Mouse (Mus musculus) hindbrain, postnatal 0 days (tissue): ENCODE measurements around the gene Lrch1. TPM values are rescaled to one million over a fixed set of nuclear protein-coding genes. Genes with fewer than 3 reads are reported as not detected.

ENCODE experiments used
- ATAC-seq: fragments of 200-750 bp; cut with Nextera tagmentation; 2 replicates; pipeline ENCODE4 v1.8.0; 2017; ENCODE audit warnings: mild to moderate bottlenecking, moderate TSS enrichment, moderate library complexity
- DNase-seq: peaks from one replicate; pipeline ENCODE4 v3.0.0-alpha.2; 2015; ENCODE audit warnings: low spot score
- H3K27ac ChIP-seq: fragments of 300-500 bp; sonication (generic); 2 replicates; pipeline ENCODE4 v1.5.1; 2014; ENCODE audit warnings: mild to moderate bottlenecking
- H3K27me3 ChIP-seq: fragments of 300-500 bp; sonication (generic); 2 replicates; pipeline ENCODE4 v1.6.1; 2014; ENCODE audit warnings: low read length, mixed read lengths; ENCODE audit not compliant: insufficient read depth
- H3K36me3 ChIP-seq: fragments of 300-500 bp; sonication (generic); 2 replicates; pipeline ENCODE4 v1.6.1; 2014; ENCODE audit warnings: low read length, mixed read lengths; ENCODE audit not compliant: insufficient read depth
- H3K4me1 ChIP-seq: fragments of 300-500 bp; sonication (generic); 2 replicates; pipeline ENCODE4 v1.6.1; 2014; ENCODE audit warnings: antibody characterized with exemption, low read length, mixed read lengths; ENCODE audit not compliant: insufficient read depth
- H3K4me2 ChIP-seq: fragments of 300-500 bp; sonication (generic); 2 replicates; pipeline ENCODE4 v1.6.1; 2014; ENCODE audit warnings: low read depth, mild to moderate bottlenecking, low read length, moderate library complexity, mixed read lengths
- H3K4me3 ChIP-seq: fragments of 300-500 bp; sonication (generic); 2 replicates; pipeline ENCODE4 v1.5.1; 2014; ENCODE audit warnings: low read length
- H3K9ac ChIP-seq: fragments of 300-500 bp; sonication (generic); replicated peaks from 2 replicates; pipeline ENCODE4 v1.6.1; 2014; ENCODE audit warnings: mild to moderate bottlenecking, low read length, moderate library complexity, mixed read lengths
- H3K9me3 ChIP-seq: fragments of 300-500 bp; sonication (generic); 2 replicates; pipeline ENCODE4 v1.6.1; 2016; ENCODE audit warnings: low read length, mixed read lengths
- CTCF ChIP-seq: IDR thresholded peaks from 2 replicates; pipeline ENCODE4 v1.5.1; 2016; ENCODE audit warnings: antibody characterized with exemption, control low read depth, low read depth
- WGBS: fragments of 180-500 bp; shearing (Covaris S2); extraction: QIAGEN DNeasy Blood & Tissue Kit; methylation state at CpG from one replicate; pipeline ENCODE4 v1.1.7; 2014; 5-methylcytosine and 5-hydroxymethylcytosine counted together
- polyA plus RNA-seq: library from polyadenylated mRNA; unstranded; fragments of >200 nt; fragmentation: Nextera tagmentation; extraction: Ambion mirVana; gene quantifications from 2 replicates; pipeline ENCODE4 v1.2.1, GENCODE M21; 2015
- total RNA-seq: library from RNA; depleted of rRNA; stranded (reverse); fragments of >200 nt; gene quantifications from 2 replicates; pipeline ENCODE4 v1.2.3, GENCODE M21; 2014

Lrch1 gene
- total and polyA plus RNA-seq, 2 experiments from 2014 or later, result 17.3 to 22.3 TPM

- no peaks in the 10 kb centered on the region for H3K9me3 ChIP-seq
- DNase-seq (no peak), ATAC-seq (no peak)
- H3K4me3 ChIP-seq, result no peak overlapping the region
- no peak overlapping the region for H3K27ac ChIP-seq
- H3K4me1 ChIP-seq, result no peaks in the 10 kb centered on the region
- no peak for TF ChIP-seq CTCF
- 83% methylated on average over 14 of the region's 14 CpGs for WGBS
- no peak overlapping the region for H3K4me2 ChIP-seq
- H3K9ac ChIP-seq, result no peak overlapping the region
- H3K27me3 ChIP-seq, result no peaks in the 10 kb centered on the region
- H3K36me3 ChIP-seq, result no peaks in the 10 kb centered on the region
These were observed 13.5 kb downstream of the Lrch1 start for GRCm38 (mm10) chr14:74933960-74934710.

- H3K9me3 ChIP-seq, result no peaks in the 10 kb centered on the region
- no peak overlapping the region for H3K27ac ChIP-seq
- WGBS, result 75% methylated on average over 2 of the region's 2 CpGs
- H3K27me3 ChIP-seq, result no peaks in the 10 kb centered on the region
- ATAC-seq (no peak), DNase-seq (no peak)
- no peak overlapping the region for H3K4me3 ChIP-seq
- no peak for TF ChIP-seq CTCF
- H3K9ac ChIP-seq, result no peak overlapping the region
- H3K4me2 ChIP-seq, result no peak overlapping the region
- peaks cover 10% of the 10 kb centered on the region; the same call in 1 of the 2 replicates for H3K4me1 ChIP-seq
- no peaks in the 10 kb centered on the region for H3K36me3 ChIP-seq
These were observed 17.9 kb downstream of the Lrch1 start for GRCm38 (mm10) chr14:74929739-74930138.

- Histone ChIP-seq H3K27me3 (no peaks in the 10 kb centered on the region), H3K9ac (no peak overlapping the region), H3K4me2 (no peak overlapping the region), H3K9me3 (no peaks in the 10 kb centered on the region), H3K4me3 (no peak overlapping the region), H3K27ac (no peak overlapping the region), H3K4me1 (peaks cover 10% of the 10 kb centered on the region; the same call in 1 of the 2 replicates), H3K36me3 (no peaks in the 10 kb centered on the region)
- no peak for TF ChIP-seq CTCF
- 91% methylated on average over 8 of the region's 8 CpGs for WGBS
- no peak for DNase-seq
- ATAC-seq, result no peak
These were observed 18.8 kb downstream of the Lrch1 start for GRCm38 (mm10) chr14:74928809-74929432.

- no peaks in the 10 kb centered on the region for H3K27me3 ChIP-seq
- ATAC-seq, result peak; percentile 57
- no peak overlapping the region for H3K27ac ChIP-seq
- no peak for DNase-seq
- H3K36me3 ChIP-seq, result no peaks in the 10 kb centered on the region
- no peak overlapping the region for H3K9ac ChIP-seq
- H3K4me2 ChIP-seq, result no peak overlapping the region
- peaks cover 10% of the 10 kb centered on the region; the same call in 1 of the 2 replicates for H3K4me1 ChIP-seq
- TF ChIP-seq CTCF, result no peak
- no peaks in the 10 kb centered on the region for H3K9me3 ChIP-seq
- WGBS, result 53% methylated on average over 11 of the region's 11 CpGs
- no peak overlapping the region for H3K4me3 ChIP-seq
These were observed 20.6 kb downstream of the Lrch1 start for GRCm38 (mm10) chr14:74926899-74927571.

GRCm38 (mm10) chr14:74925951-74926517, 21.6 kb downstream of the Lrch1 start:
- peak; percentile 36 for DNase-seq
- Histone ChIP-seq H3K9me3 (no peaks in the 10 kb centered on the region), H3K27me3 (no peaks in the 10 kb centered on the region), H3K9ac (no peak overlapping the region), H3K4me1 (peaks cover 10% of the 10 kb centered on the region; the same call in 1 of the 2 replicates), H3K27ac (peak overlapping the region; percentile 20; the same call in 1 of the 2 replicates), H3K4me3 (no peak overlapping the region), H3K36me3 (no peaks in the 10 kb centered on the region), H3K4me2 (no peak overlapping the region)
- 62% methylated on average over 9 of the region's 9 CpGs for WGBS
- no peak for TF ChIP-seq CTCF
- ATAC-seq, result 0 out of 2 replicates have a peak, but pooled peaks have one; percentile 19

GRCm38 (mm10) chr14:74924521-74924920, 23.2 kb downstream of the Lrch1 start:
- no peak for TF ChIP-seq CTCF

More at GRCm38 (mm10) chr14:74924521-74924920, 23.2 kb downstream of the Lrch1 start:
- Histone ChIP-seq H3K27ac (no peak overlapping the region), H3K9me3 (no peaks in the 10 kb centered on the region), H3K36me3 (no peaks in the 10 kb centered on the region), H3K27me3 (no peaks in the 10 kb centered on the region), H3K4me1 (peaks cover 10% of the 10 kb centered on the region; the same call in 1 of the 2 replicates), H3K9ac (no peak overlapping the region), H3K4me3 (no peak overlapping the region), H3K4me2 (no peak overlapping the region)
- ATAC-seq (no peak), DNase-seq (no peak)
- 74% methylated on average over 3 of the region's 3 CpGs for WGBS
